Mouse (Mus musculus): Measurements from ENCODE around the gene Mlph.

DNA sequence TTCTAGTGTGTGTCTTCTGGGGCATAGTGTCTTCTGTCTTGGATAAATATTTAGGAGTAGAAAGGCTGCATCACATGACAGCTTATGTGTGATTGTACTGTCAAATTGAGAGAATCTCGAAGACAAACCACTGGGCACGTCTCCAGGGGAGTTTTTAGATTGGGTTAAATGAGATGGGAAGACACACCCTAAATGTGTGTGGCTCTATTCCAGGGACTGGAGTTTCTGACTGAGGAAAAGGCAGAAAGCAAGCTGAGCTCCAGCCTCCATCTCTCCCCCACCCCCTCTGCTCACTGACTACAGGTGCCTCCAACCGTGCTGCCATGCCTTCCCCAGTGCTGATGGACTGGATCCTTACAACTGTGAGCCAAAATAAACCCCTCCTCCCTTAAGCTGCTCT, 66.5 kb downstream of the Mlph start:
- TF ChIP-seq CTCF (IDR thresholded peaks at IDR 0.05; ENCODE audit: low read depth, low read length) (no peak), POLR2A (IDR thresholded peaks at IDR 0.05; ENCODE audit: borderline replicate concordance, low read depth, low read length) (no peak)

Data from bone marrow macrophage, adult 2 months (primary cell).